In genomic region chr1:6094162-6094934, GRCm38 (mm10) we compare ENCODE assay signal across 22 mouse cellular contexts.
DNase-seq lines count a peak whose midpoint lies in the region; ATAC-seq and TF ChIP-seq lines count a peak whose summit lies in the region.
"Had no signal": no experiment of that assay in that cellular context is flagged by ENCODE, and none has a peak within 500 bp of the region (broad histone marks: within the 10 kb centered on the region; RNA-seq: fewer than 3 reads in every experiment).

No protein-coding gene starts in this region.

- no peak for TF ChIP-seq CTCF in brain, embryonic 14.5 days (IDR thresholded peaks at IDR 0.05; ENCODE audit: borderline replicate concordance, extremely low read depth, insufficient read depth, insufficient read length)
- no peak for TF ChIP-seq CTCF in midbrain, postnatal 0 days (IDR thresholded peaks at IDR 0.05)
- TF ChIP-seq CTCF in kidney, adult 2 months (conservative IDR thresholded peaks at IDR 0.05; ENCODE audit: insufficient read depth, insufficient read length, low read depth, low read length): no peak

- DNase-seq in frontal cortex, postnatal 14 days (ENCODE audit: low spot score in 2 of 2): no peak
- DNase-seq in midbrain, embryonic 14.5 days: peak; percentile 4
- DNase-seq in midbrain, embryonic 10.5 days (ENCODE audit: low spot score): no peak
- peak; percentile 14 for DNase-seq in brain, embryonic 14.5 days (ENCODE audit: low read depth)
- no peak for DNase-seq in midbrain, postnatal 0 days (ENCODE audit: low spot score)
- DNase-seq in kidney, adult 2 months: no peak
- DNase-seq: adrenal gland, adult 8-10 months; adrenal gland, postnatal 36 days; cerebellum, adult 11-12 months; cerebellum, adult 9-10 months; cerebellum, postnatal 25 days; gastrocnemius, postnatal 14 days; heart, adult 2 months; heart, postnatal 14 days; kidney, adult 11 months had no signal

- peak; percentile 74 for ATAC-seq in frontal cortex, adult (ENCODE audit: low TSS enrichment)
- no peak for ATAC-seq in midbrain, embryonic 14.5 days (ENCODE audit: low FRiP score, low TSS enrichment)
- ATAC-seq in midbrain, postnatal 0 days (ENCODE audit: low FRiP score): peak; percentile 73

- no peaks in the 10 kb centered on the region for H3K36me3 ChIP-seq in midbrain, embryonic 14.5 days (ENCODE audit: control insufficient read depth, insufficient read depth, low read length)
- no peaks in the 10 kb centered on the region for H3K36me3 ChIP-seq in midbrain, embryonic 10.5 days
- no peaks in the 10 kb centered on the region for H3K36me3 ChIP-seq in midbrain, postnatal 0 days (ENCODE audit: insufficient read depth, low read length)
- H3K36me3 ChIP-seq in kidney, adult 2 months (ENCODE audit: control insufficient read depth, insufficient read depth, low read length): no peaks in the 10 kb centered on the region
- H3K36me3 ChIP-seq: embryonic facial prominence, embryonic 15.5 days; forebrain, embryonic 10.5 days; heart, embryonic 15.5 days; hindbrain, embryonic 15.5 days had no signal

- no peaks in the 10 kb centered on the region for H3K27me3 ChIP-seq in midbrain, embryonic 14.5 days (ENCODE audit: control insufficient read depth, insufficient read depth, low read length)
- H3K27me3 ChIP-seq in midbrain, embryonic 10.5 days (ENCODE audit: low read depth, poor library complexity, severe bottlenecking): no peaks in the 10 kb centered on the region
- no peaks in the 10 kb centered on the region for H3K27me3 ChIP-seq in midbrain, postnatal 0 days (ENCODE audit: insufficient read depth, low read length)
- H3K27me3 ChIP-seq in kidney, adult 2 months (replicated peaks; ENCODE audit: control insufficient read depth, insufficient read depth, low read length): no peaks in the 10 kb centered on the region
- H3K27me3 ChIP-seq: embryonic facial prominence, embryonic 15.5 days; heart, embryonic 15.5 days; hindbrain, embryonic 15.5 days had no signal

- H3K4me1 ChIP-seq in midbrain, embryonic 14.5 days (ENCODE audit: control insufficient read depth, insufficient read depth, low read length): no peaks in the 10 kb centered on the region
- H3K4me1 ChIP-seq in midbrain, embryonic 10.5 days: no peaks in the 10 kb centered on the region
- no peaks in the 10 kb centered on the region for H3K4me1 ChIP-seq in midbrain, postnatal 0 days (ENCODE audit: insufficient read depth, low read length)
- no peaks in the 10 kb centered on the region for H3K4me1 ChIP-seq in kidney, adult 2 months (ENCODE audit: control insufficient read depth, insufficient read depth, low read length)
- H3K4me1 ChIP-seq: embryonic facial prominence, embryonic 15.5 days; forebrain, embryonic 10.5 days; heart, embryonic 15.5 days; hindbrain, embryonic 15.5 days had no signal

- WGBS in midbrain, embryonic 14.5 days: 79% methylated on average over 3 of the region's 3 CpGs
- WGBS in midbrain, embryonic 10.5 days: 85% methylated on average over 3 of the region's 3 CpGs
- 69% methylated on average over 3 of the region's 3 CpGs for WGBS in midbrain, postnatal 0 days
- 76% methylated on average over 3 of the region's 3 CpGs for WGBS in kidney, adult 2 months

- no peak overlapping the region for H3K4me3 ChIP-seq in midbrain, embryonic 14.5 days (replicated peaks; ENCODE audit: low read depth, low read length)
- H3K4me3 ChIP-seq in midbrain, embryonic 10.5 days: no peak overlapping the region
- H3K4me3 ChIP-seq in midbrain, postnatal 0 days (ENCODE audit: low read depth, low read length): no peak overlapping the region
- no peak overlapping the region for H3K4me3 ChIP-seq in kidney, adult 2 months (ENCODE audit: insufficient read depth, low read depth, low read length)
- H3K4me3 ChIP-seq: embryonic facial prominence, embryonic 15.5 days; erythroblast, embryonic 14.5 days; forebrain, embryonic 10.5 days; heart, adult 2 months; heart, embryonic 15.5 days; hindbrain, embryonic 15.5 days had no signal

- H3K9me3 ChIP-seq in midbrain, embryonic 14.5 days (ENCODE audit: control insufficient read depth, low read length): no peaks in the 10 kb centered on the region
- no peaks in the 10 kb centered on the region for H3K9me3 ChIP-seq in midbrain, embryonic 10.5 days (replicated peaks)
- no peaks in the 10 kb centered on the region for H3K9me3 ChIP-seq in midbrain, postnatal 0 days (ENCODE audit: low read length)
- H3K9me3 ChIP-seq: embryonic facial prominence, embryonic 15.5 days; heart, embryonic 15.5 days; hindbrain, embryonic 15.5 days had no signal

- H3K27ac ChIP-seq in midbrain, embryonic 14.5 days (replicated peaks; ENCODE audit: low read depth, low read length): no peak overlapping the region
- no peak overlapping the region for H3K27ac ChIP-seq in midbrain, embryonic 10.5 days (replicated peaks)
- no peak overlapping the region for H3K27ac ChIP-seq in midbrain, postnatal 0 days (ENCODE audit: low read depth, low read length)
- H3K27ac ChIP-seq in kidney, adult 2 months (ENCODE audit: insufficient read depth, low read depth, low read length): no peak overlapping the region
- H3K27ac ChIP-seq: embryonic facial prominence, embryonic 15.5 days; forebrain, embryonic 10.5 days; heart, adult 2 months; heart, embryonic 15.5 days; hindbrain, embryonic 15.5 days had no signal

- H3K9ac ChIP-seq in midbrain, embryonic 14.5 days (replicated peaks; ENCODE audit: low read length): no peak overlapping the region
- no peak overlapping the region for H3K9ac ChIP-seq in midbrain, postnatal 0 days (replicated peaks; ENCODE audit: low read length, poor library complexity, severe bottlenecking)
- H3K9ac ChIP-seq: embryonic facial prominence, embryonic 15.5 days; heart, embryonic 15.5 days; hindbrain, embryonic 15.5 days had no signal

- no peak overlapping the region for H3K4me2 ChIP-seq in midbrain, embryonic 14.5 days (ENCODE audit: low read length)
- no peak overlapping the region for H3K4me2 ChIP-seq in midbrain, postnatal 0 days (ENCODE audit: low read depth, low read length, poor library complexity, severe bottlenecking)
- H3K4me2 ChIP-seq: embryonic facial prominence, embryonic 15.5 days; heart, embryonic 11.5 days; heart, embryonic 15.5 days; hindbrain, embryonic 15.5 days had no signal

- TF ChIP-seq POLR2A in brain, embryonic 14.5 days (IDR thresholded peaks at IDR 0.05; ENCODE audit: borderline replicate concordance, extremely low read depth, insufficient read depth, insufficient read length, poor library complexity, severe bottlenecking): no peak
- no peak for TF ChIP-seq POLR2A in kidney, adult 2 months (IDR thresholded peaks at IDR 0.05; ENCODE audit: low read depth, low read length)

Comparison
In these comparisons a context has a peak if more than half of its experiments do, and no peak if none do; other contexts are left out.
1. DNase-seq: peak in midbrain, embryonic 14.5 days (single experiment) and brain, embryonic 14.5 days (single experiment); none in frontal cortex, postnatal 14 days (0 of 2), midbrain, embryonic 10.5 days (single experiment), midbrain, postnatal 0 days (single experiment) and kidney, adult 2 months (single experiment).